Mouse (Mus musculus) cerebellum, adult 2 months (tissue): ENCODE results near the gene Prr13. TPM values are rescaled to one million over a fixed set of nuclear protein-coding genes. Genes with fewer than 3 reads are reported as not detected.

Source experiments
- DNase-seq, 2 experiments: peaks; one replicate each; pipeline ENCODE4 v3.0.0; 2021
- H3K27ac ChIP-seq: fragments of 200-500 bp; 2 replicates; pipeline ENCODE4 v1.5.1; 2012; ENCODE audit warnings: low read length, control low read depth, inconsistent platforms; ENCODE audit not compliant: insufficient read depth
- H3K27me3 ChIP-seq: fragments of 200-500 bp; 2 replicates; pipeline ENCODE4 v1.6.1; 2012; ENCODE audit warnings: inconsistent platforms, mild to moderate bottlenecking, low read length, moderate library complexity; ENCODE audit not compliant: control insufficient read depth, insufficient read depth
- H3K4me1 ChIP-seq: fragments of 200-500 bp; 2 replicates; pipeline ENCODE4 v1.6.1; 2011; ENCODE audit warnings: low read length; ENCODE audit not compliant: control insufficient read depth, insufficient read depth
- H3K4me3 ChIP-seq: fragments of 200-500 bp; replicated peaks from 2 replicates; pipeline ENCODE3; 2011; ENCODE audit warnings: mild to moderate bottlenecking, low read depth, low read length, control low read depth; ENCODE audit not compliant: insufficient read depth
- CTCF ChIP-seq: fragments of 200-500 bp; IDR thresholded peaks from 2 replicates; pipeline ENCODE4 v1.5.1; 2011; ENCODE audit warnings: low read depth, mild to moderate bottlenecking, control low read depth, low read length, moderate library complexity, borderline replicate concordance; ENCODE audit not compliant: insufficient read depth
- POLR2A ChIP-seq: fragments of 200-500 bp; IDR thresholded peaks from 2 replicates; pipeline ENCODE4 v1.6.1; 2011; ENCODE audit warnings: low read length, control low read depth, borderline replicate concordance; ENCODE audit not compliant: insufficient read depth
- WGBS: fragments of 180-500 bp; shearing (Covaris S2); methylation state at CpG from one replicate; pipeline ENCODE4 v1.1.7; 2018; 5-methylcytosine and 5-hydroxymethylcytosine counted together
- polyA plus RNA-seq: library from polyadenylated mRNA; depleted of rRNA; stranded (reverse); fragments of >200 nt; gene quantifications from 2 replicates; pipeline ENCODE4 v1.2.3, GENCODE M21; 2012

The Prr13 gene
- polyA plus RNA-seq, 1 experiment, result 160 TPM

- H3K27ac ChIP-seq, result no peak overlapping the region
- no peaks in the 10 kb centered on the region for H3K27me3 ChIP-seq
- TF ChIP-seq CTCF, result no peak
- H3K4me1 ChIP-seq, result peaks cover 4% of the 10 kb centered on the region
- 69% methylated on average over 5 of the region's 5 CpGs for WGBS
- no peak overlapping the region for H3K4me3 ChIP-seq
- DNase-seq, result no peak
Measured at GRCm38 (mm10) chr15:102500479-102500878, 41.7 kb downstream of the Prr13 start.

GRCm38 (mm10) chr15:102501084-102501814, 42.4 kb downstream of the Prr13 start:
- Histone ChIP-seq H3K27me3 (no peaks in the 10 kb centered on the region), H3K4me3 (no peak overlapping the region), H3K27ac (no peak overlapping the region), H3K4me1 (peaks cover 6% of the 10 kb centered on the region)
- no peak for DNase-seq
- WGBS, result 82% methylated on average over 19 of the region's 19 CpGs
- TF ChIP-seq POLR2A (no peak), CTCF (no peak)

- Histone ChIP-seq H3K27ac (no peak overlapping the region), H3K4me1 (peaks cover 6% of the 10 kb centered on the region), H3K27me3 (no peaks in the 10 kb centered on the region), H3K4me3 (no peak overlapping the region)
- TF ChIP-seq POLR2A (no peak), CTCF (no peak)
- no peak for DNase-seq
- WGBS, result 73% methylated on average over 9 of the region's 9 CpGs
Measured at GRCm38 (mm10) chr15:102502254-102502840, 43.5 kb downstream of the Prr13 start.

GRCm38 (mm10) chr15:102503447-102503846, 44.6 kb downstream of the Prr13 start, which contains the start of gene Gm10337:
Gm10337 (plus strand) TSS chr15:102503722.
- DNase-seq, result no peak
- H3K4me3 ChIP-seq, result no peak within 1 kb of the TSS
- H3K27ac ChIP-seq, result no peak within 1 kb of the TSS
- TF ChIP-seq POLR2A (no peak), CTCF (no peak)
- no peaks in the 10 kb centered on the region for H3K27me3 ChIP-seq
- 78% methylated on average over 1 of the region's 1 CpGs for WGBS
- H3K4me1 ChIP-seq, result peaks cover 9% of the 10 kb centered on the region

GRCm38 (mm10) chr15:102503924-102504782, 45.3 kb downstream of the Prr13 start:
- DNase-seq, result peak in 1 of 2 experiments; percentile 7
- TF ChIP-seq POLR2A, result no peak
- TF ChIP-seq CTCF, result no peak
- Histone ChIP-seq H3K27me3 (no peaks in the 10 kb centered on the region), H3K4me1 (peaks cover 11% of the 10 kb centered on the region), H3K4me3 (no peak overlapping the region), H3K27ac (no peak overlapping the region)
- WGBS, result 82% methylated on average over 9 of the region's 9 CpGs

GRCm38 (mm10) chr15:102505073-102505769, 46.4 kb downstream of the Prr13 start:
- peak in 1 of 2 experiments; percentile 23 for DNase-seq
- Histone ChIP-seq H3K4me3 (no peak overlapping the region), H3K4me1 (peaks cover 17% of the 10 kb centered on the region), H3K27me3 (no peaks in the 10 kb centered on the region), H3K27ac (no peak overlapping the region)
- WGBS, result 56% methylated on average over 12 of the region's 12 CpGs
- TF ChIP-seq CTCF (no peak), POLR2A (no peak)

GRCm38 (mm10) chr15:102505770-102506463, 47.1 kb downstream of the Prr13 start:
- H3K4me1 ChIP-seq, result peaks cover 17% of the 10 kb centered on the region
- H3K4me3 ChIP-seq, result no peak overlapping the region
- no peaks in the 10 kb centered on the region for H3K27me3 ChIP-seq
- DNase-seq, result peak in 1 of 2 experiments; percentile 6
- TF ChIP-seq POLR2A, result no peak
- no peak for TF ChIP-seq CTCF
- H3K27ac ChIP-seq, result no peak overlapping the region
- 72% methylated on average over 9 of the region's 9 CpGs for WGBS
